Mouse (Mus musculus) heart, embryonic 14.5 days (tissue): ENCODE measurements around the gene Ttc9b. TPM values are rescaled to one million over a fixed set of nuclear protein-coding genes. Genes with fewer than 3 reads are reported as not detected.

ENCODE experiments used
- ATAC-seq: fragments of 200-750 bp; cut with Nextera tagmentation; 2 replicates; pipeline ENCODE4 v1.8.0; 2017; ENCODE audit warnings: low read depth, moderate TSS enrichment; ENCODE audit not compliant: insufficient number of reproducible peaks, insufficient read depth, low FRiP score
- H3K27ac ChIP-seq, 2 experiments: fragments of 200-500 bp in 1 of 2; fragments of 300-500 bp in 1 of 2; sonication (generic) in 1 of 2; replicated peaks in 1 of 2; 2 replicates each; pipeline ENCODE4 v1.5.1; 2012 to 2014; ENCODE audit warnings: low read depth in 2 of 2, low read length in 2 of 2, control low read depth in 1 of 2, mild to moderate bottlenecking in 1 of 2, mixed read lengths in 1 of 2; ENCODE audit not compliant: control insufficient read depth in 1 of 2, insufficient read depth in 1 of 2
- H3K27me3 ChIP-seq: fragments of 300-500 bp; sonication (generic); 2 replicates; pipeline ENCODE4 v1.6.1; 2014; ENCODE audit warnings: mild to moderate bottlenecking, low read length, control low read depth; ENCODE audit not compliant: control insufficient read depth, insufficient read depth
- H3K36me3 ChIP-seq: fragments of 300-500 bp; sonication (generic); 2 replicates; pipeline ENCODE4 v1.6.1; 2014; ENCODE audit warnings: mild to moderate bottlenecking, control low read depth, low read length, mixed read lengths; ENCODE audit not compliant: control insufficient read depth, insufficient read depth
- H3K4me1 ChIP-seq, 2 experiments: fragments of 200-500 bp in 1 of 2; fragments of 300-500 bp in 1 of 2; sonication (generic) in 1 of 2; 2 replicates each; pipeline ENCODE4 v1.6.1; 2012 to 2014; ENCODE audit warnings: low read length in 2 of 2, control low read depth in 1 of 2, mixed read lengths in 1 of 2; ENCODE audit not compliant: control insufficient read depth in 2 of 2, insufficient read depth in 2 of 2
- H3K4me2 ChIP-seq: fragments of 300-500 bp; sonication (generic); 2 replicates; pipeline ENCODE4 v1.6.1; 2014; ENCODE audit warnings: mild to moderate bottlenecking, low read length
- H3K4me3 ChIP-seq, 2 experiments: fragments of 200-500 bp in 1 of 2; fragments of 300-500 bp in 1 of 2; sonication (generic) in 1 of 2; 2 replicates each; pipeline ENCODE4 v1.5.1; 2012 to 2014; ENCODE audit warnings: low read length in 2 of 2, mild to moderate bottlenecking in 2 of 2, control low read depth in 1 of 2, low read depth in 1 of 2, moderate library complexity in 1 of 2; ENCODE audit not compliant: control insufficient read depth in 1 of 2, insufficient read depth in 1 of 2
- H3K9ac ChIP-seq: fragments of 300-500 bp; sonication (generic); 2 replicates; pipeline ENCODE4 v1.6.1; 2014; ENCODE audit warnings: mild to moderate bottlenecking, low read length
- H3K9me3 ChIP-seq: fragments of 300-500 bp; sonication (generic); 2 replicates; pipeline ENCODE4 v1.6.1; 2016; ENCODE audit warnings: low read length, control low read depth; ENCODE audit not compliant: control insufficient read depth
- WGBS: fragments of 180-500 bp; shearing (Covaris S2); extraction: QIAGEN DNeasy Blood & Tissue Kit; methylation state at CpG from one replicate; pipeline ENCODE4 v1.1.7; 2014; 5-methylcytosine and 5-hydroxymethylcytosine counted together
- polyA plus RNA-seq: library from polyadenylated mRNA; unstranded; fragments of >200 nt; fragmentation: Nextera tagmentation; extraction: Ambion mirVana; gene quantifications from 2 replicates; pipeline ENCODE4 v1.2.1, GENCODE M21; 2014

Ttc9b gene
- polyA plus RNA-seq, 1 experiment from 2014 or later = 0.32 TPM

DNA sequence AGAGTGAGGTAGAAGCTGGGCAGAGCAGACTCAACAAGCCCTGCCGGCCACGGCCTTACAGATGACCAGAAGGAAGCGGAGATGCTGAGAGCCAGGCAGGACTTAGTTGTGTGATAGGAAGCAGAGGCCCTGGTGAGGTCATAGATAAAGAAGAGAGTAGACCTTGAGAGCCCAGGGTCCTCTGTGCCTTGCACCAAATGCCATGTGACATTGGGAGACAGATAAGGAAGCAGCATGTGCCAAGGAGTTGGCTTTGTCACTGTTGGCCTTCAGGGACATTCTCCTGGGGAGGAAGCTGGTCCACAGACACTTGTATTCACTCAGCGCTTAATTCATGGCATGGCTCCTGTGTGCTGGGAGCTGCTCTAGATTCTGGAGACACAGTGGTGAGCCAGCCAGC lies 44.4 kb upstream of the Ttc9b start:
- no peak overlapping the region for H3K4me3 ChIP-seq
- H3K4me1 ChIP-seq = peaks cover 52 to 72% of the 10 kb centered on the region in 2 experiments
- WGBS = 13% methylated on average over 4 of the region's 4 CpGs
- H3K9me3 ChIP-seq = no peaks in the 10 kb centered on the region
- peak overlapping the region; percentile 2; the same call in 1 of the 2 replicates for H3K4me2 ChIP-seq
- peaks cover 22% of the 10 kb centered on the region for H3K36me3 ChIP-seq
- H3K9ac ChIP-seq = no peak overlapping the region
- H3K27me3 ChIP-seq = no peaks in the 10 kb centered on the region
- peak; percentile 52; the same call in 1 of the 2 replicates for ATAC-seq
- H3K27ac ChIP-seq = peak overlapping the region; percentile 55 to 72; a peak in 3 of 4 replicates

- peaks cover 48 to 68% of the 10 kb centered on the region in 2 experiments for H3K4me1 ChIP-seq
- no peak overlapping the region for H3K4me3 ChIP-seq
- peaks cover 22% of the 10 kb centered on the region for H3K36me3 ChIP-seq
- no peak overlapping the region for H3K9ac ChIP-seq
- 11% methylated on average over 2 of the region's 2 CpGs for WGBS
- peak overlapping the region; percentile 2; the same call in 1 of the 2 replicates for H3K4me2 ChIP-seq
- H3K27me3 ChIP-seq = no peaks in the 10 kb centered on the region
- H3K27ac ChIP-seq = peak overlapping the region; percentile 55 to 72; a peak in 3 of 4 replicates
- no peaks in the 10 kb centered on the region for H3K9me3 ChIP-seq
- ATAC-seq = no peak
Measured at GRCm38 (mm10) chr7:27609688-27610087, 44.0 kb upstream of the Ttc9b start.

DNA sequence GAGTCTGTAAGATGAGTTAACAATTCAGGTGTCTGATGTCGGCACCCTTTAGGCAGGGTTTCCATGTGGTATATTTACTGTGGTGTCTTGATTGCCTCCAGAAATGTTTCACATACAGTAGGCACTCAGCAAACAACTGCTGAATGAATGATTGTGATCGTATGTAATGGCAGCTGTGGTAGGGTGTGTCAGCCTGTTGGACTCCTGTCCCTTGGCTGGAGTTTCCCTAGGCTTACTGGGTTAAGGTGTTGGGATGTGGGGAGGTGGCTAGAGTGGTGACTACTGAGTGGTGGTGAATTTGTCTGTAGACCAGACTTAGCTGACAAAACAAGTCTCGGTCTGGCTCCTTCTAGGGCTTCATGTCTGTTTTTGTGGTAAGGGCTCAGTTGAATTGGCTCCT lies 43.3 kb upstream of the Ttc9b start:
- peaks cover 22% of the 10 kb centered on the region for H3K36me3 ChIP-seq
- peaks cover 47 to 61% of the 10 kb centered on the region in 2 experiments for H3K4me1 ChIP-seq
- H3K9ac ChIP-seq = no peak overlapping the region
- WGBS = 92% methylated on average over 3 of the region's 3 CpGs
- no peak for ATAC-seq
- no peaks in the 10 kb centered on the region for H3K27me3 ChIP-seq
- no peak overlapping the region for H3K27ac ChIP-seq
- H3K9me3 ChIP-seq = no peaks in the 10 kb centered on the region
- H3K4me3 ChIP-seq = no peak overlapping the region
- no peak overlapping the region for H3K4me2 ChIP-seq

DNA sequence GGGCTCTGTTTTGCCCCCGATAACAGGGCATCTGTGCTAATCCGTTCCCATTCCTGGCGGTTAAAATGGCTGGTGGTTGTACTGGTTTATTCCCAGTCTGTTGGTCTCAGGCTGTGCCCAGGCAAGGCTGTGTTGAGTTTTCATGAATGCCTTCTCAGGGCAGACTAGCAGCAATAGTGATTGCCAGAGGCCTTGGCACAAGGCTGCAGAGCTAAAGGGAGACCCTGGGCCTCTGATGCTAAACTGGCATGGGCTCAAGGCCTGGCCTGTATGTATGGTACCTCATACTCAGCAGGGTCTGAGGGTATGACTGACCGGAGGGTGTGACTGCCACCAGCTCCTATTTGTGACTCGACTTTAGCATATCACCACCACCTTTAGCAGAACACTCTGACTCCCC lies 42.8 kb upstream of the Ttc9b start:
- no peak overlapping the region for H3K4me2 ChIP-seq
- H3K27me3 ChIP-seq = no peaks in the 10 kb centered on the region
- peaks cover 26% of the 10 kb centered on the region for H3K36me3 ChIP-seq
- WGBS = 88% methylated on average over 5 of the region's 5 CpGs
- no peak overlapping the region for H3K9ac ChIP-seq
- no peak for ATAC-seq
- no peak overlapping the region for H3K4me3 ChIP-seq
- H3K27ac ChIP-seq = no peak overlapping the region
- H3K4me1 ChIP-seq = peaks cover 42 to 56% of the 10 kb centered on the region in 2 experiments
- no peaks in the 10 kb centered on the region for H3K9me3 ChIP-seq

DNA sequence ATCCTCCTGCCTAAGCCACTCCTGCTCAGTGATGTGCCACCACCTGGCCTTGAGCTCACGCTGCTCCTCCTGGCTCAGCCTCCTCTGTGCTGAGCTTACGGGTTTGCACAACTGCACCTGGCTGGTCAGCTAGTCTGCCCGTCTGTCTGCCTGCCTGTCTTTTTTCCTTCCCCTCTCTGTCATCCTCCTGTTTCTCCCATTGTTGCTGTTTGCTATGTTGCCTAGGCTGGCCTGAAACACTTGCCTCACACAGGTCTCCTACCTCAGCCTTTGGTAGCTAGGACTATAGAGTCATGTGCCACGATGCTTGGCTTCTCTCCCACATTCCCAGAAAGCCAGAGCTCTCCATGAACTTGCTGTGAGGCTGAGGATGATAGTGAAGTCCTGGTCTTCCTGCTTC lies 40.8 kb upstream of the Ttc9b start:
- Histone ChIP-seq H3K4me3 (no peak overlapping the region), H3K4me2 (no peak overlapping the region), H3K36me3 (peaks cover 46% of the 10 kb centered on the region), H3K27ac (no peak overlapping the region), H3K4me1 (peaks cover 21 to 35% of the 10 kb centered on the region in 2 experiments), H3K9ac (no peak overlapping the region), H3K27me3 (no peaks in the 10 kb centered on the region), H3K9me3 (no peaks in the 10 kb centered on the region)
- ATAC-seq = no peak
- 59% methylated on average over 4 of the region's 4 CpGs for WGBS

DNA sequence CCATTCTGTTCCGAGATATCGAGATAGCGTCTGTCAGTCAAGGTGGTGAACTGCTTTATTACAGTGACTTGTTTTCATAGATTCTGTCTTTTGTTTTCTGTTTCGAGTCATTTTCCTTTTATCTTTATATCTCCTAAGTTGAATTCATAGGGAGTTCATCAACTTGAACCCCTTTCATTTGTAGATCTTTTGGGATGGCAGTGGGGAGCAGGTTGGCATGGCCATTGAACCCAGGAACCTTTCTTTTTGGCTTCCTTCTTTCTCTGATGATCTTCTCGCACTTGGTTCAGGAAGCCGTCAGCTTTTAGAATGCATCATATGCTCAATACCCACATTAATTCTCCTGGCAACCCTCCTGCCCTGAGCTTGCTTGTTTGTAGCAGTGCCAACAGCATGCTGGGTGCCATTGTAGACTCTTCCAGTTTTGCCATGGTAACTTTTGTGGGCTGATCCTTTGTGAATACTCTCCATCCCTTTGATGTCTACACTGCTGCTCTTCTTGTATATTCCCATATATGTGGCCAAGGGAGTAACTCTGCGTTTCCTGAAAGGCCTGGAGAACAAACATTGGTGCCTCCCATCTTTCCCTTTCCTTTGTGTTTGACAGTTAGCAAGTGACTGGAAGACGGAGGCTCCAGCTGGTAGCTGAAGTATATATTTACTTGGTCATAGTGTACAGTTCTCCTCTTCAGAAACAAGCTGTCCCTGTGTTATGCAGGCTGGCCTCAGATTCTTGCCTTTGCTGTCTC lies 39.8 kb upstream of the Ttc9b start:
- WGBS = 77% methylated on average over 8 of the region's 8 CpGs
- peaks cover 52% of the 10 kb centered on the region for H3K36me3 ChIP-seq
- H3K27me3 ChIP-seq = no peaks in the 10 kb centered on the region
- H3K4me3 ChIP-seq = no peak overlapping the region
- no peak overlapping the region for H3K9ac ChIP-seq
- no peak overlapping the region for H3K4me2 ChIP-seq
- H3K4me1 ChIP-seq = peaks cover 13 to 25% of the 10 kb centered on the region in 2 experiments
- H3K9me3 ChIP-seq = no peaks in the 10 kb centered on the region
- no peak for ATAC-seq
- no peak overlapping the region for H3K27ac ChIP-seq

- no peak overlapping the region for H3K9ac ChIP-seq
- WGBS = 77% methylated on average over 6 of the region's 6 CpGs
- peaks cover 99% of the 10 kb centered on the region for H3K36me3 ChIP-seq
- H3K27me3 ChIP-seq = no peaks in the 10 kb centered on the region
- no peak overlapping the region for H3K4me3 ChIP-seq
- no peak for ATAC-seq
- H3K4me2 ChIP-seq = no peak overlapping the region
- H3K27ac ChIP-seq = no peak overlapping the region
- H3K4me1 ChIP-seq = no peaks in the 10 kb centered on the region
- no peaks in the 10 kb centered on the region for H3K9me3 ChIP-seq
Measured at GRCm38 (mm10) chr7:27621028-27621427, 32.7 kb upstream of the Ttc9b start.

- H3K36me3 ChIP-seq = peaks cover 98% of the 10 kb centered on the region
- H3K4me1 ChIP-seq = no peaks in the 10 kb centered on the region
- WGBS = 68% methylated on average over 1 of the region's 1 CpGs
- H3K9ac ChIP-seq = no peak overlapping the region
- H3K27ac ChIP-seq = no peak overlapping the region
- H3K4me2 ChIP-seq = no peak overlapping the region
- no peak overlapping the region for H3K4me3 ChIP-seq
- H3K9me3 ChIP-seq = no peaks in the 10 kb centered on the region
- H3K27me3 ChIP-seq = no peaks in the 10 kb centered on the region
- ATAC-seq = no peak
Measured at GRCm38 (mm10) chr7:27622234-27622633, 31.5 kb upstream of the Ttc9b start.
